Mouse (Mus musculus): ENCODE results near the gene Slc16a9.

Slc16a9 gene

DNA sequence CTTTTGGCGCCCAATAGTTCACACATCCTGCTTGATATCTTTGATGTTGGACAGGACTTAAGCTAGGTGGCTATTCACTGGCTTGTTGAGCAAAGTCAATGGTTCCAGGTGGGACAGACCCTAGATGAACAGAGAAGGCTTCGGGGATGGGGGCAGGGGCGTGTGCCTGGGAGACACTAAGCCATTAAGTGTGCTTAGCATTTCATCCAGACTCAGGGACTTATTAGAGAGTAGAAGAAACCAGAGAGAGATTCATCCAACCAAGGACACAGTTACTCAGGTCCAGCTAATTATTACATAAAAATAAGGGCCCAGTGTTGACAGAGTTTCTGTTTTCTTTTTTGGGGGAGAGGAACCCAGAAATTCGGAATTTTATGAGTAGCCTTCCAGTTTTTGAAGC lies 5.5 kb downstream of the Slc16a9 start:
- DNase-seq (ENCODE audit: extremely low read depth, low read depth, low spot score): no peak

- no peak for DNase-seq (ENCODE audit: extremely low read depth, low read depth, low spot score)
Observed at GRCm38 (mm10) chr10:70250766-70251165, 5.9 kb downstream of the Slc16a9 start.

DNA sequence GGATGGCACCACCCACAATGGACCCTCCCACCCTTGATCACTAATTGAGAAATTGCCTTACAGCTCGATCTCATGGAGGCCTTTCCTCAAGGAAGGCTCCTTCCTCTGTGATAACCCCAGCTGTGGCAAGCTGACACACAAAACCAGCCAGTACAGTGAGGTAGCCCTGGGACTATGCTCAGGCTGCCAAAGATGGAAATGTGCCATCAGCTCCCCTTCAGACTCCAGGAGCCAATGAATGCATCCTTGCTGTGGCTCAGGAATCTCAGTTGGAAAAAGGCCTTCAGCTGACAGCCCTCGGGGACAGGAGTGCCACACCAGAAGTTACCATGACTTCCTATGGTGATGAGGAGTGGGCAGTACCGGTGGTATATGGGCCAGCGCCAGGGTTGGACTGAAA lies 9.8 kb downstream of the Slc16a9 start:
- DNase-seq (ENCODE audit: extremely low read depth, low read depth, low spot score): no peak

DNA sequence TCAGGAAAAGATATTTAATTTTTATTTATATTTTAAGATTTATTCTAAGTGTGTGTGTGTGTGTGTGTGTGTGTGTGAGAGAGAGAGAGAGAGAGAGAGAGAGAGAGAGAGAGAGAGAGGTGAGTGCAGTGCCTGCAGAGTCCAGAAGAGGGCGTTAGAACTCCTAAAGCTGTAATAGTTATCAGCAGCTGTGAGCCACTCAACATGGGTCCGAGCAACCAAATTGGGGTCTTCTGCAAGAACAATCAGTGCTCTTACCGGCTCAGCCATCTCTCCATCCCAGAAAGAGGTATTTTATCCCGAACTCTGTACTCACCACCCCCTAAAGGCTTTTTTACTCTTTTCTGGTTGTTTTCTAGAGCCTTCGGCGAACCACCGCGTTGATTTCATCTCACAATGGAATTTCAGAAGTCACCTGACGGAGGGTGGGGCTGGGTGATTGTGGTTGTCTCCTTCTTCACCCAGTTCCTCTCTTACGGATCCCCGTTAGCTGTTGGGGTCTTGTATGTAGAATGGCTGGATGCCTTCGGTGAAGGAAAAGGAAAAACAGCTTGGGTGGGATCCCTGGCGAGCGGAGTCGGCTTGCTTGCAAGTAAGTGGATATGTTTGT lies 10.8 kb downstream of the Slc16a9 start:
- DNase-seq (ENCODE audit: extremely low read depth, low read depth, low spot score): no peak

- DNase-seq (ENCODE audit: extremely low read depth, low read depth, low spot score): no peak
Observed at GRCm38 (mm10) chr10:70257029-70257428, 12.1 kb downstream of the Slc16a9 start.

DNA sequence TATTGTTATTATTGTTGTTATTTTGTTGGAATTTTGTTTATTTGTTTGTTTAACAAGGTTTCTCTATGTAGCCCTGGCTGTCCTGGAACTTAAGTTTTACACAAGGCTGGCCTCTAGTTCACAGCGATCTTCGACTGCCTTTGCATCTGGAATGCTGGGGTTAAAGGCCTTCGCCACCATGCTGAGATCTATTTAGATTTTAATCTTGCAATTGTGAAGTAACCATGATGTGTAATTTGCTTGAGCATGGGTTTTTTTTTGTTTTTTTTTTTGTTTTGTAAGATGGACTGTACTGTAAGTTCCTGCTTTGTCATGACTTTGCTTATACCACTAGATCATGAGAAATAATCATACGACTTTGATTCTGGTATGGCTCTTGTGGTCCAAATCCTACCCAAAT lies 16.0 kb downstream of the Slc16a9 start:
- no peak for DNase-seq (ENCODE audit: extremely low read depth, low read depth, low spot score)

- DNase-seq (ENCODE audit: extremely low read depth, low read depth, low spot score): no peak
Observed at GRCm38 (mm10) chr10:70262051-70262450, 17.2 kb downstream of the Slc16a9 start.

DNA sequence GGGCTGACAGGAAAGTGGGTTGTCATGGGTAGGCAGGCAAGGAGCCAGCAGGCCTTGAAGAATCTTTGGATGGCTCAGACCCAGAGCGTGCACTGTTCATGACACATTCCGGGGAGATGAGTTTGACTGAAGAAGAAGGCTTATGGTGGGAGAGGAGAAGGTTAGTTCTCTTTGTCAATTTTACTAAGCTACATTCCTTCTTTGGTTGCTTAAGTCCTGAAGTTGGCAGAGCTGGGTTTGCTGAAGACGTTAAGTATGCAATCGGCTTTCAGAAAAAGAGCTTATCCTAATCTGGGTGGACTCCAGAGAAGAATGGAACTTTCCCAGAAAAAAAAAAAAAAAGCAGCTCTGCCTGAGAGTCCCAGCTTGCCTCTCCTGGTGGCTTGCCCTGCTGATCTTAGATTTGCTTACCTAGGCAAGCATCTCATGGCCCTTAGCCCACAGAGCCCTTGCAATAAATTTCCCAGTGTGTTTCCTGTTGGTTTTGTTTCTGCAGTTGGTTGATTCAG lies 18.8 kb downstream of the Slc16a9 start:
- DNase-seq (ENCODE audit: extremely low read depth, low read depth, low spot score): peak; percentile 96

DNA sequence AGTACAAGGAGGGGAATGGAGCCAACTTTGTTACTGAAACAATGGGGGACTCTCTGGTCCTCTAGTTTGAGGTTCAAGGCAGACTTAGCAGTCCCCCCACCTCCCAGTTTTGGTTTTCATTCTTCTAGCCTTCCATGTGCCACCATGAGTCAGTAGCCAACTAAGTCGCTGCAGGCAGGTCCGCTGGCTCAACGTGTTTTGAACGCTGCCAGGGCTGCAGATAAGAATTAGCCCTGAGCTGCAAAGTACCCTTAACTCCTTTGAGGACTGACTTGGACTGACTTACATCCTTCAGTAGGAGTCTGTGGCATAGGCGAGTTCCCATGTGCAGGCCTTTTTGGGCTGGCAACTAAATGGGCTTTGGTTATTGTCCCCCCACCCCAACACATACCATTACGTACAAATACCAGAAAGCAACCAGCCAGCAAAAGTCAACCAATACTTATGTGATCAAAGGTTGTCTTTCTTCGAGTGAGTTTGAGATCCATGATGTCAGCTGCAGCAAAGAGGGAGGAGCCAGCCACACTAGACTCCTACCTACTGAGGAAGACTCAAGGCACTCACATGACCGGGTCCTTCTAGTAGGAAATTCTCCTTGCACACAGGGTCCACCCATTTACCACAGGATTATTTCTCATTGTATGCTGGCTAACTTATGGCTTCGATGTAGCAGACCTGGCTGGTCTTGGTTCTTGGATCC lies 19.6 kb downstream of the Slc16a9 start:
- DNase-seq (ENCODE audit: extremely low read depth, low read depth, low spot score): no peak

DNA sequence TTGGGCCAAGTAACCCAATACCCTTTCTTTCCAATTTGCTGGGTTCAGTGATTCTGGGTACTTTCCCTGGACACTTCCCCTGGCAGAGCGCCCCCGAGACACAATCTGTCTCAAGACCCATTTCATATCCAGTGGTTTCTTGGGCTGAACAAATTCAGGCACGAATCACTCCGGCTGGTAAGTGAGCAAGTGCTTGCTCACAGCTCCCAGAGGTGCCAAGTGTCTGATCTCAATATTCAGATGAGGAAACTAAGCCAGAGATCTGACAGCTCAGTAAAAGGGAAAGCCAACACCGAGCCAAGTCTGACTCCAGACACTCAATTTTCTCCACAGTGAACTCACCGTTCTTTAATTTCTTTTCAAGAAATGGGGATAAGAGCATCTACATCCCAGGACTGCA lies 21.6 kb downstream of the Slc16a9 start:
- no peak for DNase-seq (ENCODE audit: extremely low read depth, low read depth, low spot score)

DNA sequence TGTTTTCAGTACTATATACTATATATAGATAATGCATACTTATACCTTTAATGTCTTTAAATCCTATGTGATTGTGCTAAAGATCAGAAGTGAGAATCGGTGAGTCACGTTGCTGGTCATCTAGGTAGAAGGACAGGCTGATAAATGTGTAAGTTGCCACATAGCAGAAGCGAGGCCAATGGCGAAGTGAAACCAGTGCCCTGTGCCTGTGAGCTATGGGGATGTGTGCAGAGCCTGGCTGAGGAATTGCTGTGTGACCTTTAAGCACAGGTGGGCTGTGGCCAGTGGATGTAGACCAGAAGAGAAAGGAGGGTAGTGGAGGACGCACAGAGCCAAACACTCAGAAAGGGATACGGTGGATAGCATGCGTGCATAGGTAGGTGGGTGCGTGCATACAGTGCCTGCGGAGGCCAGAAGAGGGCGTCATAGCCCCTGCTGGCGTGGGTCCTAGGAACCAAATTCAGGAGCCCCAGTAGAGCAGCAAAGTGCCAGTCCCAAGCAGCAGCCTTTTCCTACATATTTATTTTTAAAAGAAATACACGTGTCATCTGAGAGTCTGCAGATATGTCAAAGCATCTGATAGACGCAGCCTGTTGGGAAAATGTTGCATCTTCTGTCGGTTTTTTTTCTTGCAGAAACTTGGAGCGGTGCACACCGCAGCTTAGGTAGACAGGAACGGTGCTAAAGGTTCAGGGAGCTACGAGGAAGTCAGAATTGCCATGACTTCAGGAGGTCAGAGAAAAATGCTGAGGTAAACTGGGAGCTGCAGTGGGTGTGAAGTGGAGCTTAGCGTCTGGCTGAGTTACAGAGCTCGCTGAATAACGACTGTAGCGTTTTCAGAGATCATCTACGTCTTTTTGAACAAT lies 23.9 kb downstream of the Slc16a9 start:
- peak; percentile 39 for DNase-seq (ENCODE audit: extremely low read depth, low read depth, low spot score)

- peak; percentile 52 for DNase-seq (ENCODE audit: extremely low read depth, low read depth, low spot score)
Observed at GRCm38 (mm10) chr10:70269447-70269787, 24.5 kb downstream of the Slc16a9 start.

- no peak for DNase-seq (ENCODE audit: extremely low read depth, low read depth, low spot score)
Observed at GRCm38 (mm10) chr10:70276678-70277077, 31.8 kb downstream of the Slc16a9 start.

GRCm38 (mm10) chr10:70279349-70279748 lies 34.4 kb downstream of the Slc16a9 start:
- DNase-seq (ENCODE audit: extremely low read depth, low read depth, low spot score): no peak

GRCm38 (mm10) chr10:70287825-70288235 lies 42.9 kb downstream of the Slc16a9 start:
- DNase-seq (ENCODE audit: extremely low read depth, low read depth, low spot score): no peak

GRCm38 (mm10) chr10:70288406-70289327 lies 43.8 kb downstream of the Slc16a9 start:
- no peak for DNase-seq (ENCODE audit: extremely low read depth, low read depth, low spot score)

GRCm38 (mm10) chr10:70292014-70292413 lies 47.1 kb downstream of the Slc16a9 start:
- no peak for DNase-seq (ENCODE audit: extremely low read depth, low read depth, low spot score)

DNA sequence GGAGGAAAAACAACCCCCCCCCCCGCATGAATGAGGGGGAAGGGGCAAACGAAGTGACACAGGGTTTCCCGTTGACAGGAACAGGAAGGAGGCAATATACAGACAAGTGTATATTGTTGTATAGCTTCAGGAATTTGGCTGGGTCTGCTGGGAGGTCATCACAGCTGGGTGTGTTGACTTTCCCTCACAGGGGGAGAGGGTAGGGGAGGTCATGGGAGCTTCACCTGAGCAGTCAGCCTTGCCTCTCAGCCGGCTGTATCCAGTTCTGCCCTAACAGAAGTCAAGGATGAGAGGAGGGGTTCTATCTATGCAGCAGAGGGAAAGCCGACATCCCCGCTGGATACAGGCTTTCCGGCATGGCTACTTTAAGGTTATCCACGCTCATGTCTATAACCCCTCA lies 49.2 kb downstream of the Slc16a9 start:
- no peak for DNase-seq (ENCODE audit: extremely low read depth, low read depth, low spot score)

DNA sequence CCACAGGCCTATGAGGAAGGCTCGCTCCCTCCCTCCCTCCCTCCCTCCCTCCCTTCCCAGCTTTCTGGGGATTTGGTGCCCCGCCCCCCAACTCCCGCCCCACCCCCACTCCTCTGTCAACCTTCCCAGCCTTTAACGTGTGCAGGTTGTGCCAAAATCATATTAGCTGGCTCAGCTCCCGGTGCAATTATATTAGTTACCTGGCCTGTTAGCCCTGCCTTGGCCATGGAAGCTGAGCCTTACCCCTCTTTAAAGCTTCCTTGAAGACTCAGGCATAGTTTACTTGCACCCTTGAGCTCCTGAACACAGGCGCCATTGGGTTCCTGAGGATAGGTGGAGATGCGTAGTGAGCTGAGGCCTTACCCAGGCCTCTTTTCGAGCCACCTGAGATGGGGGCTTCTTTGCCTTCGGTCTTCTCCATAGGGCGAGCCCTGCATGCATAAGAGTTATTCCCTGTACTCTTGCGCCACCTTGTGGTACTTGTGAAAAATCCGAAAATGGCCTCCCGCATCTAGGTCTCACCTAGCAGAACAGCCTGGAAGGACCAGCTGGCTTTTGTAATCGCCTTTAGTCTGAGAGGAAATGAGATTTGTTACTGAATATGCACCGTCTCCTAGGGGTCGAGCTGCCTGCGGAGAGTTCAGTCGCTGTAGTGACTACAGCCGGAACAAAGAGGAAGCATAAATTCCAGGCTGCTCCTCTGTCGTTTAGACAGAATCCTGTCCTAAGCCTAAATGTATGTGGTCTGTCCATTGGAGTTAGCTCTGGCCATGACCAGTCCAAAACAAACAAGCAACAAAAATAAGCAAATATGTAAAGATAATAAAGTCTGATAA lies 51.8 kb downstream of the Slc16a9 start:
- no peak for DNase-seq (ENCODE audit: extremely low read depth, low read depth, low spot score)

DNA sequence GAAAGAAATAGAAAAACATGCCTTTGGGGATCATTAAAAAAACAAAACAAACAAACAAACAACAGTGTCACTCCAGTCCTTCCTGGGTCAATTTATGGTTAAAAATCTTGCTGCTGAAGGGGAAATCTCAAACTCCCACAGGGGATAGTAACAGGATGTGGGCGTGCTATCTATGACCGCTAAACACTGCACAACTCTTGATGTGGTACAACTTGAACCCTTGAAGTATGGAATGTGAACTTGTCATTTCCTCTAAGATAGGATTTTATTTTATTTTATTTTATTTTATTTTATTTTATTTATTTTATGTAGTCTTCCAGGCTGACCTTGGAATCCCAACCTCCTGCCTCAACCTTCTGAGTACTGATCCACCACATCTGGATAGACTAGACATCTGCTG lies 54.2 kb downstream of the Slc16a9 start:
- no peak for DNase-seq (ENCODE audit: extremely low read depth, low read depth, low spot score)
